Mouse (Mus musculus): ENCODE measurements at regions not wholly inside any gene's neighbourhood (a gene's known extent, or its start where the extent isn't known, plus 50 kb on each side); places are given as distances from the start of the nearest gene placed in this dataset.

- no peak for DNase-seq (ENCODE audit: low spot score in 2 of 2)
Observed at GRCm38 (mm10) chr10:118709718-118710117, 160.3 kb downstream of the Dyrk2 start.

DNA sequence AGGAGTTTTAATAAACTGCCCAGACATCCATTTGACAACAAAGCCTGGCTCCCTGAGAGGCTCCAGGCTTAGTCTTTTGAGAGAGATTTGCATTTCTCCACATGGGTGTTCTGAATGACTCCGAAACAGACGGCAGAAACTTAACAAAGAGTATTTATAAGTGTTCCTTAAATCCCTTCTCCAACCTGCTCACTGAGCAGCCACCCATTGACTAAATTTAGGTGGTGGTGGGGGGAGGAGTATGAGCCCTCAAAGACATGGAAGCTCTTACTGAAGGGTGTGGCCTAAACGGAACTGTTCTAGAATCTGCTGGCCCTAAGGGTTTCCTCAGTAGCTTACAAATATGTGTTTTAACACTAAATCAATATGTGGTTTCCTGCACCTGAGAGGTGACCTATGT lies 158.5 kb downstream of the Dyrk2 start:
- no peak for DNase-seq (ENCODE audit: low spot score in 2 of 2)

- no peak for DNase-seq (ENCODE audit: low spot score in 2 of 2)
Observed at GRCm38 (mm10) chr10:118711951-118712350, 158.1 kb downstream of the Dyrk2 start.

- DNase-seq (ENCODE audit: low spot score in 2 of 2) = no peak
Observed at GRCm38 (mm10) chr10:118712951-118713350, 157.1 kb downstream of the Dyrk2 start.

DNA sequence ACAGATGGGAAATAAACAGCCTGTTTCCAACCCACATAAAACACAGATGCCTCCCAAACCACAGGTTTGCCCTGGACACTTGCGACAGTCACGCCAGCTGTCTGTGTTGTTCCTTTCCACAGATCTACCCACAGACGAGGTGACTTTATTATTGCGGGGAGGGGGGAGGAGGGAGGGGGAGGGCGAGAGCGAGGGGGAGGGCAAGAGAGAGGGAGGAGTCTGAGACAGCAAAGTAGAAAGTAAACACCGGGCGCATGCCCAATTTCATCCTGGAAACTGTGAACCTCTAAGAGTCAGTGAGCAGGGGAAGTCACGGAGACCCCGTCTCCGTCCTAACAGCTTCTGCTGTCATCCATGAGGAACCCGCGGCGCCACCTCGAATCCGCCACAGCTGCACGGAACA lies 155.8 kb downstream of the Dyrk2 start:
- DNase-seq (ENCODE audit: low spot score in 2 of 2) = no peak

DNA sequence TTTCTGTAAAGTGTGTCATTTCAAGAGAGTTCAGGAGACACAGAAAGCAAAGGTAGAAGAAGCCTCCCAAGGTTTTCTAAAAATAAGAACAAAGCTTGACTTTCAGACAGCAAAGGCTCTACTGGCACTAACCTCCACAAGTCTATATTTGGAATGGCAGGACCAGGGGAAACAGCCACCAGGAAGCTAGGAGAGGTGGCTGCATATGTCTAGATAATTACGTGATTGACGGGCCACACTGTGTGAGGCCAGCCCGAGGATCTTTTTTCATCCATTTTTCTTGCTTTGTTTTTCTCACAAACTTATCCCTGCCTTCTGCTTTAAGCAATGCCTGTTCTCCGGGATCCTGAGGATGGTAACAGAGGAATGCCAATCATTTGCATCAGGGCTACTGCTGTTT lies 155.4 kb downstream of the Dyrk2 start:
- no peak for DNase-seq (ENCODE audit: low spot score in 2 of 2)

GRCm38 (mm10) chr10:118720630-118721029 lies 149.4 kb downstream of the Dyrk2 start:
- no peak for DNase-seq (ENCODE audit: low spot score in 2 of 2)

GRCm38 (mm10) chr10:118722132-118722551 lies 147.9 kb downstream of the Dyrk2 start:
- no peak for DNase-seq (ENCODE audit: low spot score in 2 of 2)

- no peak for DNase-seq (ENCODE audit: low spot score in 2 of 2)
Observed at GRCm38 (mm10) chr10:118722671-118723070, 147.3 kb downstream of the Dyrk2 start.

DNA sequence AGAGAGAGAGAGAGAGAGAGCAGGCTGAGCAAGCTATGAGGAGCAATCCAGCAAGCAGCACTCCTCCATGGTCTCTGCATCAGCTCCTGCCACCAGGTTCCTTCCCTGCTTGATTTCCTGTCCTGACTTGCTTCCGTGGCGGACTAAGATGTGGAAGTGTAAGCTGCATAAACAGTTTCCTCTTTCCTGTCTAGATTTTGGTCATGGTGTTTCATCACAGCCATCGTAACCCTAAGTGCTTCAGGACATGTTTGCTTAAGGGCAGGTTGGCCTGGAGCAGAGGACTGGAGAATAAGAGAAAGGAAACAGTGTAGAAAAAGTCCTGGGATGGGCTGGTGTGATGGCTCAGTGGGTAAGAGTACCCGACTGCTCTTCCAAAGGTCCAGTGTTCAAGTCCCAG lies 133.9 kb downstream of the Dyrk2 start:
- no peak for DNase-seq (ENCODE audit: low spot score in 2 of 2)

GRCm38 (mm10) chr10:118737064-118737463 lies 132.9 kb downstream of the Dyrk2 start:
- no peak for DNase-seq (ENCODE audit: low spot score in 2 of 2)

- DNase-seq (ENCODE audit: low spot score in 2 of 2) = no peak
Observed at GRCm38 (mm10) chr10:118739849-118740481, 130.0 kb downstream of the Dyrk2 start.

DNA sequence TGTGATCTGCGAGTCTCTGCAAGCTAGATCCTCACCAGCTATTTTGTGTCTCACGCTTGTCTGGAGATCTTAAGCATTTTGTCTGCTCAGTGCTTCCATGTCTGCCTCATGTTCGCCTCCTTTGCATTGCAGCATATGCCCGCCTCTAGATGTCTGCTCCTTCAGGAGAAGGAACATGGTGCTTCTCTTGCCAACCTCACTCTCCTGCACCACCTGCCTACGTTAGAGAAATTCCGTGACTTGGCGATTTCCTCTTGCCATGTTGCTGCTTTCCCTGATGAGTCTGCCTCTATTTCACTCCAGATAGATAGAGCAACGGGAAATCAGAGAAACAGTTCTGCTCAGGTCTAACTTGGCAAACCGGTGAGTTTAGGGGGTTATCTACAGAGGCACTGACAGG lies 126.2 kb downstream of the Dyrk2 start:
- DNase-seq (ENCODE audit: low spot score in 2 of 2) = no peak

DNA sequence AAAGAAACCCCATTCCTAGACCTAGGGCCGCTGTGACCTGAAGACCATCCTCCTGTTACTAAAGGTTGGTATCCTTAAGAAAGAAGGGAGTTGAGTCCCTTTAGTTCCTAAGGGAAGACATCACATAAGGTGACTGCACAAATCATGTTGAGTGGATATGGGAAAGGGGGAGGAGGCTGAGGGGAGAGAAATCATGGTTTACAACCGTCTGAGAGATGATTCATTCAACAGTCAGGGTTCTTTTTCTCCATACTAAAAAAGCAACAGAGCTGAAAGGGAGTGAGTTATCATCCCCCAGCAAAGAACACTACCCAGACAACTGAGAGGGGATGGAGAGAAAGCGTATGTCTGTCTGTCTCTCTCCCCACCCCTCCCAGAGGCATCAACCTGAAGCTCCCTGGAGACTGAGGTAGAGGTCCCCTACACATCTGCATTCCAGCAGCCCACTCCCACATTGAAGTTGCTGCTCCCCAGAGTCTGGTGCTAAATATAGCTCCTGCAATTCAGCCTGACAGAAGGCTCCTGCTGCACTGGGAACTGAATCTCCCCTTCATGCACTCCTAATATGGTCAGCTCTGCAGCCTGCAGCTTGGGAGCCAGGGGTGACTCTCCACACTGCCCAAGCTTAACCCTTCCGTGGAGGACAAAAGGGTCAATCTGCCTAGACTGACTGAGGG lies 123.2 kb downstream of the Dyrk2 start:
- DNase-seq (ENCODE audit: low spot score in 2 of 2) = peak in 1 of 2 experiments; percentile 15

DNA sequence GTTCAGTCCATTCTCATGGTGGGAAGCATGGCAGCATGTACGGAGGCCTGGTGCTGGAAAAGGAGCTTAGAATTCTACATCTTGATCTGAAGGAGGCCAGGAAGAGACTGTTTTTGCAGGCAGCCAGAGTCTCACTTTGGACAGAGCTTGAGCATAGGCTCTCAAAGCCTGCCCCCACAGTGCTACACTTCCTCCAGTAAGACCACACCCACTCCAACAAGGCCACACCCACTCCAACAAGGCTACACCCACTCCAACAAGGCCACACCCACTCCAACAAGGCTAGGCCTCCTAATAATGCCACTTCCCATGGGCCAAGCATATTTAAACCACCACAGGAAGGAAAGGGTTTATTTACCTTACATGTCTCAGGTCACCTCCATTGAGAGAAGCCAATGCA lies 121.0 kb downstream of the Dyrk2 start:
- DNase-seq (ENCODE audit: low spot score in 2 of 2) = no peak

GRCm38 (mm10) chr10:118749756-118750155 lies 120.3 kb downstream of the Dyrk2 start:
- DNase-seq (ENCODE audit: low spot score in 2 of 2) = no peak

DNA sequence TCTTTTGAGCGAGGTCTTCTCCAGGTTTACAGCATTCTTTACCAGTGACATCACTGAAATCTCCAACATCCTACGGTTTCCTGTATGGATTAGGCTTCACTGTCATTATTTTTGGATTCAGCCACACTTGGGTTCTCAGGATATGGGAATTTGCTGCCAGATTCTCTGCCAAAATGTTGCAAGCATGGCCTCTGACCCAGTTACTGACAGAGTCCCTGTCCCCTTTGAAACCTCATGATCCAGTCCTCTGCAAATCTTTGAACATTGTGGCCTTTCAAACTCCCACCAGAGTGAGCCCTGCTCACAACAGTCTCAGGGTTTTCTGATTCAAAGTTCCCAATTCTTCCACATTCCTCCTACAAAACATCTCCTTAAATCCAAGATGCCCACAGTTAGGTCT lies 118.9 kb downstream of the Dyrk2 start:
- DNase-seq (ENCODE audit: low spot score in 2 of 2) = no peak

DNA sequence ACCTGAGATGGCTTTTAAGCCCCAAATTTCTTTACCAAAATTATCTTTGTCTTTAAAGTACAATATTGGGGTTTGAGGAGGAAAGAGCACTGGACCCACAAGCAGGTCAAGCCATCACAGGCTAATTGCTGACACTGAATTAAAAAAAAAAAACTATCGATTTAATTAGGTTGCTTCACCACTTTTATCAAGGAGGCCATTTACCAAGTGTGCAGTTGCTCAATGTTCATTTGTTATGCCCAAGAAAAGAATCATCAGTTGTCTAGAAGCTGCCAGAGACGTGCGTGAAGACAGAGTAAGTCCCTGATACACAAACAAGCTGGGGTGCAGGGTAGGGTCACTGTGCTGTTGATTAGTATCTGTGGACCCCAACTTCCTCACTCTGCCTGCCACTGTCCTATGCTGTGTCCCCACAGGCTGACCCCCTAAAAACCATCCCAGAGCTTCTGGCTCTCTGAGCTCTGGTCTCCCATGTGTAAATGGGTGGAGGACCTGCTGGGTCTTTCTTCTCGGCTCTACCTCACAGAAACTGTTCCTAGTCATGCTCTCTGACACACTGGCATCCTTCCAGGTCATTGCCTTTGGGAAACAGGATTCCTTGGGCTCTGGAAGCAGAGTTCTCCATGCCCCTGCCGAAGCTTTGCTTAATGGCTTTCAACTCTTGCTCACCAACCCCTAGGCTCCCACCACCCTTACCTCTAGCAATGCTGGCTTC lies 116.8 kb downstream of the Dyrk2 start:
- no peak for DNase-seq (ENCODE audit: low spot score in 2 of 2)

DNA sequence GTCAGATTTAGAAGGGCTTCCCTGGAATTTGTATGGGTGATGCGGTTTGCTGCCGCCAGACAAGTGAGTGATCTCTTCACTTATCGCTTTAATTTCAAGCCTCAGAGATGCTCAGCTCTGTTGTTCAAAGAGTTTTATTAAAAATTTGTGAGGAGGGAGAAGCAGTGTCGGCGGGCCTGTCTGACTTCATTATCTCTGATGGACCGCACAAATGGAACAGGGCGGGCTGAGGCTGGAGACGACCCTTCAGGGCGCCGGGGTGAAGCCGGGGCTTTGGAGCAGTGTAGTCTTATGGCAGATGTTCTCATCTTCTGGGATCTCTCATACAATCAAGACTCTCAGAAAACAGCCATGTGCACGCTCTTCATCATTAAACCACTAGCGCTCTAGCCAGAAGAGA lies 115.2 kb downstream of the Dyrk2 start:
- DNase-seq (ENCODE audit: low spot score in 2 of 2) = no peak

GRCm38 (mm10) chr10:118758825-118759471 lies 111.1 kb downstream of the Dyrk2 start:
- no peak for DNase-seq (ENCODE audit: low spot score in 2 of 2)

GRCm38 (mm10) chr10:118760441-118760840 lies 109.6 kb downstream of the Dyrk2 start:
- no peak for DNase-seq (ENCODE audit: low spot score in 2 of 2)

DNA sequence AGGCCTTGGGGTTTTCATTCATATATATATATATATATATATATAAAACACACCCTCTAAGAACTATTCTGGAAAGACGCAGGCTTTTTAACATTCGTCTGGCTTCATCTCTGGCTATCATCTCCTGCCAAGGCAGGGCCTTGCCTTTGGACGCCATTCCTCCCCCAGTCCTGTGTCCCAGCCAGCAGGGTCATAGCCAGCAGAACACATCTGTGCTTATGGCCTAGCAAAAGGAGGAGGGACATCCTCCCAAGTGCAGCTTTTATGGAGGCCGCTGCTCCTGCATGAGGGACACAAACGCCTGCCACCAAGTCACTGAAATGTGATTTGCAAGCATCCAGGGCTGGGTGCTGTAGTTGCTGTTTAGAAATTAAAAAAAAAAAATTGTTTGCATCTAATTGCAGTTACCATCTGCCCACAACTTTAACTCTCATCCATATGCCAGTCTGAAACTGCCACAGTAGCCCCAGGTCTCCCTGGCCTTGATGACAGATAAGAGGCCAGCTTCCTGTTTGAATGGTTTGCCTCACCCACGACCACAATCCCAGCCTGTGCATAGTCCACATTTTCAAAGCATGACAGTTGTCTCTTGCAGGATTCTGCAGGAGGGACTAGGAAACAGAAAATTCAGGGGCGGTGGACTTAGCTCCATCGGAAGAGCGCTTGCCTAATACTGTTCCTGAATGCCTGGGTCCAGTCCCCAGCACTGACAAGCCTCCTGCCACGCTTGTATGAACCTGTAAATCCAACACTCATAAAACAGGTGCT lies 108.7 kb downstream of the Dyrk2 start:
- no peak for DNase-seq (ENCODE audit: low spot score in 2 of 2)

Measured in frontal cortex, postnatal 14 days (tissue).